Mouse (Mus musculus) cerebellum, postnatal 10 days (tissue): ENCODE measurements around the gene Lrpprc.

Source experiments
- DNase-seq, 2 experiments: peaks; one replicate each; pipeline ENCODE4 v3.0.0; 2021; ENCODE audit warnings: mixed read lengths in 2 of 2

The Lrpprc gene

DNA sequence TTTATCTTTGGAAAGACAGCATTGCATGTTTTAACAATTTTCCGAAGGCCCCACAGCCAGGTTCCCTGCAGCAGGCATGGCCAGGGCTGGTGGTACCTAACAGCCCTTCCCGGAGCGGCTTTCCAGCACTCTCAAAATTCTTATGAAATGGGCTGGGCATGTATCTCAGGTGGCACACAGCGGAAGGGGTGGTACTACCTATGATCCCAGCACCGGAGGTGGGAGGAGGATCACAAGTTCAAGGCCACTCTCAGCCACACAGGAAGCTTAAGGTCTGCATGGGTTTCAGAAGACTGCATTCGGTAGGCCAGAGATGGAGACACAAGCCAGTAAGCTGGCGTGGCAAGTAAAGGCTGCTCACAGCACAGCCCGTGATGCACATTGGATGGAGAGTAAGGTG, 31.6 kb downstream of the Lrpprc start:
- no peak for DNase-seq

DNA sequence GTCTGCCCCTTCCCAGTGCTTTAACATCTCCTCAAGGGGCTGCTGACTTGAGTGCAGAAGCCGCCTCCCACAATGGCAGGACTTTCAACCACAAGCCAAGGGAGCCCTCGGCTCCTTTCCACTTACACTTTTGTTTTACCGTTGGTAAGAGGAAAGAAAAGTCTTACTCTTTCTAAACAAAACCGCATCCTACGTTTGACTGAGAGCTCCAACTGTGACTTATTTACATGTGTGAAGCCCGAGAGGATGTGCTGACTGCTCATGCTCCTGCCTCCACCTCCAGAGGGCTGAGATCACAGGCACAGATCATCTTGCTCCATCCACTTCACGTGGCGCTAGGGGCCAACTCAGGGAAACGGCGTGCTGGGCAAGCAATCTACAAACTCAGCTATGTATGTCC, 32.2 kb downstream of the Lrpprc start:
- DNase-seq: no peak

DNA sequence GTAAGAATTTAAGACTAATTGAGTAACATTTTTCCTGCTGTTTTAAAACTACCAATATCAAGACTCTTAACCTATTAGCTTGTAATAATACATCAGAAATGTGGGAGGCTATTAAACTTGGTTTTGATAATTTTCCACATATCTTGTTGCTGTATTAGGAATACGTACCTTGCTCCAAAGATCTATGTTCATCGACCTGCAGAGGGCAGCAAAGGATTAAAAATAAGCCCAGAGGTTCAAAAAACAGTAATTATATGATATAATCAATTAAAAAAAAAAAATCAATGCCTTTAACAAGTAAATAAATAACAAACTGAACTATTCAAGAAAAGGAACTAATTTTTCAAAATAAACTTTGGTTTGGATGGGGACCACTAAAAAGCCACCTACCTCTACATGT, 34.5 kb downstream of the Lrpprc start:
- DNase-seq: peak; percentile 46 to 50

DNA sequence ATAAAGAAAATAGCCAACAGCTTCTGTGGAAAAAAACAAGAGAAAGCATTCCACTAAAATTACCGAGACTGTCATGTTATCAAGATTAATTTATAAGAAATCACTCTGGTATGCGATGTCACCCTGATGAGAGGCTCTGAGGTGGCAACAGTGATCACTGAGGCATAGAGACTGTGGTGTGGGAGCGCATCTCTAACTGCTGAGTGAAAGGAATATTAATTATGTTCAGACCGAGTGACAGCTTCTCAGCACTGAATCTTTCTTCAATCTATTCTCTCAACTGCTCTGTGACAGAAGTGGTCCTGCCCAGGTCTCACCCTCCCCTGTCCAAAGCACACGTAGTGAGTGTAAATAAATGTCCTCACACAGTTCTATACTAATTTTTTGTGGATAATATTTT, 37.1 kb downstream of the Lrpprc start:
- no peak for DNase-seq

DNA sequence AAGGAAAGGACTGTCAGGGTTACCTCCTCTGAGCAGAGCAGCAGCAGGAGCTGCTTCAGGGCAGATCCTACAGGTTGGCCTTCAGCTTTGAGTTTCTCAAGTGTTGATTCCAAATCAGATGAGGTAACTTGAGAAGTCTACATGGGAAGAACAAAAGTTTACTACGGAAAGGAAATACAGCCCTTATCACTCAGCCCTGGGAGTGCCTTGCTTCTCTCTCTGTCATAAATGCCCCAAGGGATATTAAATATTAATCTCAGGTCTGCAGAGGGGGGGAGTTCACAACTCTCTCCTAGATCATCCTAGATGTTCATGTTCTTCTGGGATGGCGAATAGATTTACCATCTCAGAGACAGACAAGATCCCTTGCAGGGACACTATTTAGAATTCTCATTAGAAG, 38.3 kb downstream of the Lrpprc start:
- no peak for DNase-seq

DNA sequence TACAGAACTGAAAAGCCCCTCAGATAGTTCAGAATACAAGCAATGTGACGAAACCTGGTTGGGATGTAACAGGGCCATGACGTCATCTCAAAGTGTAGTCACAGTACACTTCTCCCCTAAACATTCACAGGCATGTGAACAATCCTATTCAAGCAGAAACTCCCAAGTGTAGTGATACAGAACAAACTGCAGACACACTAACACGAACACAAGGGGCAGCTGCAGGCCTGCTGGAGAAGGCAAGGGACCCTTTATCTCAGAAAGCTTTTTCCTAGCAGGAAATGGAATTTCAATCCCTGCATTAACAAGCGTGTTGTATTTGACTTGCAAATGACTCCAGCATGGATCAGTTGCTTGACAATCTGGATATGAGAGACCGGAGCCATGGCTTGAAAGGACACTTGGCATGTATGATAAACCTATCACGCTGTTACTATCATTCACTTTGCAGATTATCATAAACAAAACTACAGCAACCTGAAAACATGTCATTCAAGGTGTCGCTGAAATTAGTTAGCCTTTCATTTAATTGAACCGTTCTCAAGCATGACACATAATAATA, 38.9 kb downstream of the Lrpprc start:
- no peak for DNase-seq

DNA sequence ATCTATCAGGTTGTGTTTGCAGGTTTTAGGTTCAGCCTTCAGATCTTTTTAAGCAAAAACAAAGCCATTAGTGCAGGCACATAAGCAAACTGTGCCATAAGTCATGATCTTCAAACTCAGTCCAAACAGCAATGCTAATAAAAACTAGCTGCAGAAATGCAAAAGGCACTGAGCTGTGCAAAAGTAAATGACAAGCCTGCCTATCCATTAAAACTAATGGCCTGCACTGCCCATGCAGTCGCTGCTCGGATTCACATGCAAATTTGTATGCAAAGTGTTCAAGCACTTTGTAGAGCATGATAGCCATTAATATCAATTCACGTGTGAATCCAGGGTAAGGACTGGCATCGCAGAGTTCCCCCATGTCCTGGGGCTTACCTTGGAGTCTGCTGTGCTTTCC, 40.5 kb downstream of the Lrpprc start:
- DNase-seq: no peak

DNA sequence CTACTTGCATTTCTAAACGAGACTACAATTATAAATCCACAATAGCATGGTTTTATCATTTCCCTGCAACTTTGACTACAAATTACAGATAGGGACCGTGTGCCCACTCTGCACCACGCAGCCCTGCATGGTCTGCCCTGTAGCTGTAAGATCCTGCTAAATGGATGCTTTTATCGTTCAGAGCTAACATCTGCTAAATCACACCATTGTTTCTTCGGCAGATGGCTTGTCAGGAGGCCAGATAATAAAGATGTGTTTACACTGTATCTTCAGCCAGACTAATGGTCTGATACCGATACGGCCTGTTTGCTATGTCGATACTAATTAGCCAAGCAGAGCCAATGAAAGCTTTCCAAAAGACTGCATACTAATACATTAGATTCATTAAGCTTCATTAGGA, 41.3 kb downstream of the Lrpprc start:
- DNase-seq: no peak

DNA sequence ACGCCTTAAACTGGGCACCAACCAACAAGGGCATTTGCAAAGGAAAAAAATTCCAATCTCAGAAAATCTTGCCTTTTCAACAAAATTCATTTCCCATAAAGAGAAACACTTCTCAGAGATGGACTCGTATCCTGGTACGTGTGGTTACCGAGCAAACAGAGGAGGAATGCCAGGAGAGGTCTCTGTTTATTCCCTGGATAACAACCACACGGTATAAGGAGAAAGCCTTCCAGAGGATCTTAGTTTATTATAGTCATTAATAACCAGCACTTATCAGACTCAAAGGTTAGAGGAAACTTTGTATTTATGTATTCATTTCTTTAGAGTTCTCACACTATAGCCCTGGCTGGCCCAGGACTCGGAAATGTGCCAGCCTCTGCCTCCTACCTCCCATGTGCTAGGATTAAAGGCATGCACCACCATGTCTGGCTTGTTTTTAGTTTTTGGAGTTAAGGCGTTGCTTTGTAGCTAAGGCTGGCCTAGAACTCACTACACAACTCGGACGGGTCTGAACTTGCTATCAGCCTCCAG, 42.4 kb downstream of the Lrpprc start:
- DNase-seq: no peak

DNA sequence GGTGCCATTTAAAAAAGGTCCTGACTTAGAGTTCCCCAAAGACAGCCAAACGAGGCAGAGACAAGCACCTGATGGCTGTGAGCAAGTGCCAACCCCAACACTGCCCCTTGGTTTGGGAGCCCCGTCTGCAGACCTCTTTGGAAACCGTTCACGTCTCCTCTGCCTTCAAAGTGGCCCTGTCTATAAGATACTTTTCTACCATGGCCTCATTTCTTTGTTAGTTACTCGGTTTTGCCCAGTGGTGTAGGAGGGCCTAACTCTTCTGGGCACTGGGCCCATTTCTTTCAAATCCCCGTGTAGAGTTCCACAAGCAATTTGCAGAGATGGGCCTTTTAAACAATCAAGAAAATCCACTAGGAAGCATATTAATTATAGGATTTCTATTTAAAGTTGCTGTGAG, 43.4 kb downstream of the Lrpprc start:
- no peak for DNase-seq

DNA sequence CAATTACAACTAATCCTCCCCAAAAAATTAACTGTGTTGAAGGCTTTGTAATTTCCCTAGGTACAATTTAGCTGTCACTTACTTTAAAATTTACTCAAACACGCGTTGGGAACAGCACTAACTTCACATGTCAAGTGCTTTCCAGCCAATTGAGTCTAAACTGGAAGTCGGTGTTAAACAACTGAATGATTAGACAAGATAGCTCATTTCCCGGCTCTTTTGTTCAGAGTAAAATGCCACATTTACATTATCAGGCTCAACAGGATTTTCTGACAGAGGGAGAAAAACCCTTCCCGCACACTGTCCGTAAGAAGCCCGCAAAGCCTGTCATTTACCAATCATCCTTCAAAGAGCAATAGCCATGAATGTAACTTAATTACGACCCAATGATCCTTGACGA, 45.6 kb downstream of the Lrpprc start:
- no peak for DNase-seq

DNA sequence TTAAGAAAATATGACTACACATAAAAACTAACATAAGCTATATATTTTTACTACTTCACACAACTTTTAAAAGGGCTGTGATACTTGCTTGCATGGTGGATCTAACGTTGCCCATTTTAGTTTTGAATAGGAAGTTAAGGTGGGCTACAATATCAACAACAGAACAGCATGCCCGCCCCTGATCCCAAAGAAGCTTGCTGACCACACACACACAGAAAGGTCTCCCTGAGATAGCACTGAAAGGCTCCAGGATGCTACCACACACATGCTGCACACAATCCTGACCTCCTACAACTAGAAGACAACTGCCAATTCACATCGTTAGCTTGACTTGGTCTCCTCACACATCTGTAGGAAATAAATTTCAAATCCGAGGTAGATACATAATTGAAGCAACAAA, 46.3 kb downstream of the Lrpprc start:
- no peak for DNase-seq

DNA sequence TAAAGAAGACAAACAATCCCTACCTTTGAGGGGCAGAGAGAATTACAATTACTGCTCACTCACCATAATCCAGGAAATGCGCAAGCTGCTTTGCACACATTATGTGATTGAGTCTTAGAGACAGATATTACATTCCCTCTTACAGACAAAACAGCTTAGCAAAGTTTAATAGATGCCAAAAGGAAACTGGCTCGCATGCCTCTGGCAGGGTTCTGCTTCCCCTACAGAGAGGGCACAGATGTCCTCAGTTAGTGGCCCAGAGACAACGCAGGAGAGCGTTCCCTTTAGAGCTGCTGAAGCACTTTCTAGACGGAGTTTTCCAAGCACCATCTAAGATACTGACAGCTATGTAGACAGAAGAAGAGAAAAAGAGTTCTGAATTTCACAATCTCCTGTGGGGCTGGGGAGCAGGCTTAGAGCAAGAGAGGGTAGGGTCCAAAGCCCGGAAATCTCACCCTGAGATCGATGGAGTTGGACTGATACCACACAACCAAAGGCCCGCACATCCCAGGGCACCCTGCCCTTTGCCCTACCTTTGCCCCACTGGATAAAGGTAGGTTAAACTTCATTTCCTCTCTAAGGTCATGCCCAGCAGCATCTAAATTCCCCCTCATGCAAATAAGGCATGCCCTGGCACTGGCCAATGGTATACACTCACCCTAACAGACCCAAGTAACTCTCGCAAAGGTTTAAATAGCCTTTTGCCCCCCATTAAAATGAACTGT, 52.4 kb downstream of the Lrpprc start:
- peak; percentile 18 to 38 for DNase-seq

DNA sequence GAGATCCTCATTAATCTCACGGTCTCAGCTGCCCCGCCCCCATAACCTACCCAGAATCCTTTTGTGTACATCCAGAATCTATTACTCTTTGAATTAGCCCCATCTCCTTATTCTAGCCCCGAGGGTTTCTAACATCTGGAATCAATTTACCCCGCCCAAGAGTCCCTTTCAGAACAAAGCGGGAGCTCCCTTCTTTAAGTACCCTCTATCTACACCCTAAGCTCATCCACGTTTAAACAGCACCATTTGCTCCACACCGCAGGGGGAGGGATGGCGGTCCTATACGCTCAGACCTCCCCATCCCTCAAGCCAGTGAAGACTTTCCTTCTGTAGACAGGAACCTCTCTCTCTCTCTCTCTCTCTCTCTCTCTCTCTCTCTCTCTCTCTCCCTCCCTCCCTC, 53.9 kb downstream of the Lrpprc start:
- no peak for DNase-seq

DNA sequence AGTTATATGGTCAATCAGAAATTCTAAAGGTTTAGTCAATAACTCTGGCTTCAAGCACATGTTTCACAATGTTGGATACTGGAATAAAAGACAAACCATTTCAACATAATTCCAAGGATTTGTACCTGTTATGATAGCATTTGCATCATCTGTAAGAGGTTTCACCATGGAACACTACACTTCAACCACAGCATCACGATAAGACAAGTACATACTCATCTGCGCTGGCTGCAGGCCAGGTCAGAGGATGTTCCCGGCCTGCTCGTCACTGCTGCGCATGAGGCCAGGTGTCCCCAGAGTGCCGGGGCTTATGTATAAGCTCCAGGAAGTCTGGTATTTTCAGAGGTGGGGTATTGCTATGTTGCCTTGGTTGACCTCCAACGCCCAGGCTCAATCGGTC, 58.0 kb downstream of the Lrpprc start:
- DNase-seq: no peak

DNA sequence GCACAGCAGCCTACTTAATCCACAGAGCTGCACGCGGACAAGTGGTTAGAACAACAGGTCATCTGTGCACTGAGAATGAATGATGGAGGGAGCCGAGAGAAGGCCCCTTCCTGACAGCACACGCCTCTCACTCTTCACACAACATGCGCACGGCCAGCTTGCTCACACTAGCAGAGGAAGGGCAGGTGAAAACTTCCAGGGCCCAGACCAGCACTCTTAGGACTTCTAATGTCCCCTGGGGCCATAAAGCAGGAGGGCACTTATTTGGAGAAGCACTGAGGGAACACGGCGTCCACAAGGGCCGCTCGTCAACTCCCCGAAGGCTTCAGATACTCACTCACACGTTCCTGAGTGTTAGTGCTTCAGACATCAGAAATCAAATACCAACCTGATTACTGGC, 59.2 kb downstream of the Lrpprc start:
- DNase-seq: no peak

DNA sequence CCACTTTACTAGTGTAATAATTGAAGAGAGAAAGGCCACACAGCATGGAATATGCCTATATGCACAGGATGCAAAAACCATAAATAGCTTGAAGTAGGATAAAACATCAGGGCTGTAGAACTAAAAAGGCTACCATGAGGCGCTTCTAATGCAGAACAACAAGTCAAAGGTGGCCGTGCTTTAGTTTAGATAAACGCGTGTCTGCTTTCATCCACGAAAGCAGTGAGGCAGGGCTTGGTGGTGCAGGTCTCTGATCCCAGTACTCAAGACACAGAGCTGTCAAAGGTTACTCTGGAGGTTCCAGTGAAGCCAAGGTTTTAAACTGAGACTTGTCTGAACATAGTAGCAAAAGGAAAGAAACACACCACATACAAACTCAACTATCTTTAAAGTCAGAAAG, 61.4 kb downstream of the Lrpprc start:
- DNase-seq: no peak

DNA sequence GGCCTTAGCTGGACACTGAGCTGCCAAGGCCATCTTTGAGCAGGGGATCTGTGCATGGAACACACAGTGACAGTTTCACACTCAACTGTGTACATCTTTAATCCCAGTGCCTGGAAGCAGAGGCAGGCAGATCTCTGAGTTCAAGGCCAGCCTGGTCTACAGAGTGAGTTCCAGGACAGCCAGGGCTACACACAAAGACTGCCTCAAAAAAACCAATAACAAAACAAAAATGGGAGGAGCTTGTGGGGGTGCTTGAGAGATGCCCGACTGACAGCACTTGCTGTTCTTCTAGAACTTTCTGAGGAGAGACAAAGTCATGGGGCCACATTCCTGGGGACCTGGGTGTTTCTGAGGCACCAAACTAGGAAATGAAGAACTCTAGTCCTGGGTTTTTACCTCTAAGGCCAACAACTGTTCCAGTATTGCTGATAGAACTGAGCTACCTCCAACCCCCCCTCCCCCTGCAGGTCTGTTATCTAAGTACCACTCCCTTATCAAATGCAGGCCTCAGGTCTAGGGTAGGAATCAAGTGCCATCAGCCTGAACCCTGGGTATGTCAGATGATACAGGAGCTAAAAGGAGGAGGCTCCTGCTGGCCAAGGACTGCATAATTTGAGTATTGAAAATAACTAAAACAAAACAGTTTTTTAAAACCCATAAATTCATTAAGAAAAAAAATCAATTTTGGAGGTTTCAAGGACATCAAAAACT, 62.2 kb downstream of the Lrpprc start:
- DNase-seq: no peak

DNA sequence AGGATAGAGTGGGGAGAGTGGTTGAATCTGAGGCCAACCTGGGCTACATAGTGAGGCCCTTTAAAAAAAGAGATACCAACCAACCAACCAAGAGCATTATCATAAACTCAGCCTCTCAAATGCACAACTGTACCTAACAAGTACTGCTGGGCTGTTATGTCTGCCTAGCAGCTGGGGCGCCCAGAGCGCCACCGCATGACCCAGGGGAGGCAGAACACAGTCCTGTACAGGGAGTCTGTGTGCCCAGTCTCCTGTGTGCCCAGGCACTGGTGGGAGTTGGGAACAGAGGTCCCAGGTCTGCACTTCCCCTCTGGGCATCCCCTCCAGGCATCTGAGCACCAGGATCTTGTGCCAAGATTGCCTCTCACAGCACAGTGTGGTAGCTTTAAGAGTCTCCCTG, 65.4 kb downstream of the Lrpprc start:
- DNase-seq: no peak

DNA sequence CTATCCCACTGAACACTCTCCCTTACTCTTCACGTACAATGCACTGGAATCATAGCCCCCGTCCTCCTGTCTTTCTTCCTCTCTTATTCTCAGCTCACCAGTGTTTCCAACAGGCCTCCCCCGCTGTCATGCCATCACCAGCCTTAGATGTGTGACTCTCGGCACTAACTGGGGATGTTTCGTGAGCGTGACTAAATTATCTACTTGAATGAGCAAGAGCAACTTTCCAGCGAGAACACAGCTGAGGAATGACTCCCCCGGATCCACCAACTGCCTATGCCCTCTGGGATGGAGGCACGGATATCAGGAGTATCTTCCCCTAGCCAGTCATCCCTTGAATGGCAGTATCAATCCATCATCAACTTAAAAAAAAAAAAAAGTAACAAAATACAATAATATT, 66.6 kb downstream of the Lrpprc start:
- DNase-seq: no peak

DNA sequence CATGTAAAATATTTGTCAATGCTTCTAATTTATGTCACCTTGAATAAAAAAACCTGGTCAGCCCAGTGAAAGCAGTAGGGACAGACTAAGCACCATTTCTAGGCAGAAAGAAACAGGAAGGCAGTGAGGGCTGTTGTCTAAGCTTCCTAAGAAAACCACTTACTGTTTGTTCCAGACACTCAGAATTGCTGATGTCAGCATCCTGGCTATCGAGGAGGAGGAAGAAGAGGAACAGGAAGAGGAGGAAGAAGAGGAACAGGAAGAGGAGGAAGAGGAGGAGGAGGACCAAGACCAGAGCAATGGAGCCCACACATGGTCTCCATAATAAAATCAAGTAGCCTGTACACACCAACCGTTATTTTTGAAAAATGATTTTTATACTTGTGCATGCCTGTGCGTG, 71.5 kb downstream of the Lrpprc start:
- no peak for DNase-seq

DNA sequence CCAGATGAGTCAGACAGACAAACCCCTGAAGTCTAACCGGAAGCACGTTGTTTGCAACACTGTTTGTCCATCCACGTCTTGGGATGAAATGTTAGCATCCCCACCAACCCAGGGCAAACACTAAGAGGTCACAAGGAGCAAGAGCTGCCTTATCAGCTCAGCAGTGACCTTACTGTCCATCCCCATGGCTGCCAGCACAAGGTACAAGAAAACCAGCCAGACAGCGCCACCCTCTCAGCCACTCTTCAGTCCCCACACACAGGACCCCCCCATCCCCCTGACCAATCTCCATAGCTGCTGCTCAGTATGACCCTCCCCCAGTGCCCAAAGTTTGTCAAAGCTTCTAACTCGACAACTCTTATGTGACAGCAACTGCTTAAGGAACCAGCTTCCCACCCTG, 73.2 kb downstream of the Lrpprc start:
- no peak for DNase-seq

DNA sequence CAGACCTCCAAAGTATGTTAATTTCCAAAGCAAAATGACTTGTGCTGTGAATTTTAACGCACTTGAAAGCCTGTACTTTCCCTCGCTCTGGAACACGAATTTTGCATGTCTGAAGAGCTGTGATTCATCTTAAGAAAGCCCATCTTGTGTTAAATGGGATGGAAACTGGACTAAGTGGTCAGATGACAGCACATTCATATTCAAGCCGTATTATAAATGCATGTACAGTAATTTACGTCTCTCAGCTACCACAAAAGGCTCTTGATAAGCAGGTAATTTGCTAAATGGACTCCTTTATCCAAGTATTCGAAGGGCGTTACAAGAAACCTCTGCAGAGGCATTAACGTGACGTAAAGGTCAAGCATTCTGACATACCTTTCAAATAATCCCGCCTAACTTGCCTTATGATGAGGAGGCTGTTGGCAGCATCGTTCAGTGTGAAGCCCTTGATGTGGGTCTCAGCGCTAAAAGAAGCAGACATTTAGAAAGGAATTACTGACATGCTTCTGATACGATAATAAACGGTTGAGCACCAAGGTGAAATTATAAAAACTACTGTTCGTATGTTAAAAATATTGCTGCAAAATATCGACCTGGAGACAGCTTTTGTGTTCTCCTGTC, 74.2 kb downstream of the Lrpprc start:
- DNase-seq: no peak

DNA sequence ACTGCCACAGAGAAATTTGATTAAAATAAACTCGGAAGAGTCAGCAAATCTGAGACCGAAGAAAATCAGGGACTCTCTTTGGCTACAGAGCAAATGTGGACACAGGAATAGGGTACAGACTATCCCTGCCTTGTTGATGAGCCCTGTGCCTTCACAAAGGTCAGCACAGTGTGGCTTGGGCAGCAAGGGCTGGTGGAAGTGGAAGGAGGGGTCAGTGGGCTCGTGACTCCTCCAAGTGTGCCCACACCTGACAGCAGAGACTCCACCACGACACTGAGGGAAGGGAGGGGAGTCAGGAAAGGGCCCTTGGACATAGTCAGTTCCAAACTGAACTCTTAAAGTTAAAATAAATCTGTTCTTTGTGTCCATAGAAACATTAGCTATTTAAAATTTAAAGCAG, 75.7 kb downstream of the Lrpprc start:
- no peak for DNase-seq
